8 mouse cellular contexts compared by ENCODE assay signal in genomic region chr9:106454071-106454761, GRCm38 (mm10). TPM values are rescaled to one million over a fixed set of nuclear protein-coding genes. Genes with fewer than 3 reads are reported as not detected.
DNase-seq lines count a peak whose midpoint lies in the region; ATAC-seq and TF ChIP-seq lines count a peak whose summit lies in the region.
"Had no signal": no experiment of that assay in that cellular context is flagged by ENCODE, and none has a peak within 500 bp of the region (broad histone marks: within the 10 kb centered on the region; RNA-seq: fewer than 3 reads in every experiment).

No protein-coding gene starts in this region.

- H3K9me3 ChIP-seq in embryonic facial prominence, embryonic 12.5 days: no peaks in the 10 kb centered on the region
- H3K9me3 ChIP-seq in intestine, embryonic 16.5 days (ENCODE audit: control insufficient read depth, low read length): no peaks in the 10 kb centered on the region
- H3K9me3 ChIP-seq in neural tube, embryonic 11.5 days (ENCODE audit: control insufficient read depth, low read length): no peaks in the 10 kb centered on the region

- peak; percentile 6; the same call in 1 of the 2 replicates for ATAC-seq in embryonic facial prominence, embryonic 12.5 days (ENCODE audit: insufficient number of reproducible peaks, insufficient read depth, low FRiP score, low TSS enrichment)
- peak; percentile 23 for ATAC-seq in intestine, embryonic 16.5 days
- 0 out of 2 replicates have a peak, but pooled peaks have one; percentile 3 for ATAC-seq in neural tube, embryonic 11.5 days (ENCODE audit: insufficient read depth, low FRiP score, low TSS enrichment)

- H3K4me3 ChIP-seq in testis, adult 2 months (ENCODE audit: control insufficient read depth, low read depth, low read length): peak overlapping the region; percentile 66
- H3K4me3 ChIP-seq in embryonic facial prominence, embryonic 12.5 days: peak overlapping the region; percentile 80
- peak overlapping the region; percentile 71 for H3K4me3 ChIP-seq in intestine, embryonic 16.5 days (ENCODE audit: low read length)
- H3K4me3 ChIP-seq in neural tube, embryonic 11.5 days (ENCODE audit: low read depth, low read length): peak overlapping the region; percentile 90

- no peaks in the 10 kb centered on the region for H3K27me3 ChIP-seq in testis, adult 2 months (ENCODE audit: control insufficient read depth, insufficient read depth, low read length)
- no peaks in the 10 kb centered on the region for H3K27me3 ChIP-seq in embryonic facial prominence, embryonic 12.5 days
- no peaks in the 10 kb centered on the region for H3K27me3 ChIP-seq in intestine, embryonic 16.5 days (replicated peaks; ENCODE audit: control insufficient read depth, insufficient read depth, low read length)
- H3K27me3 ChIP-seq in neural tube, embryonic 11.5 days (ENCODE audit: control insufficient read depth, insufficient read depth, low read length): no peaks in the 10 kb centered on the region

- no peak overlapping the region for H3K27ac ChIP-seq in testis, adult 2 months (ENCODE audit: control insufficient read depth, insufficient read depth, low read depth, low read length)
- peak overlapping the region; percentile 96 for H3K27ac ChIP-seq in embryonic facial prominence, embryonic 12.5 days
- H3K27ac ChIP-seq in intestine, embryonic 16.5 days (ENCODE audit: low read length): peak overlapping the region; percentile 63
- H3K27ac ChIP-seq in neural tube, embryonic 11.5 days (ENCODE audit: low read depth, low read length): peak overlapping the region; percentile 98

- no peak for DNase-seq in testis, postnatal 14 days (ENCODE audit: low spot score)
- DNase-seq in neural tube, embryonic 11.5 days (ENCODE audit: low spot score): peak; percentile 53
- DNase-seq in spleen, postnatal 36 days (ENCODE audit: low spot score in 2 of 2): no peak
- DNase-seq in gastrocnemius, postnatal 14 days: no peak

- 1% methylated on average over 20 of the region's 20 CpGs for WGBS in embryonic facial prominence, embryonic 12.5 days
- WGBS in intestine, embryonic 16.5 days: 4% methylated on average over 19 of the region's 20 CpGs
- under 1% methylated on average over 17 of the region's 20 CpGs for WGBS in neural tube, embryonic 11.5 days

- peaks cover 22% of the 10 kb centered on the region for H3K4me1 ChIP-seq in testis, adult 2 months (ENCODE audit: control insufficient read depth, insufficient read depth, low read length)
- peaks cover 82% of the 10 kb centered on the region for H3K4me1 ChIP-seq in embryonic facial prominence, embryonic 12.5 days
- H3K4me1 ChIP-seq in intestine, embryonic 16.5 days (ENCODE audit: control insufficient read depth, insufficient read depth, low read length): peaks cover 58% of the 10 kb centered on the region
- peaks cover 57% of the 10 kb centered on the region for H3K4me1 ChIP-seq in neural tube, embryonic 11.5 days (ENCODE audit: control insufficient read depth, insufficient read depth, low read length)

- TF ChIP-seq POLR2A in testis, adult 2 months (IDR thresholded peaks at IDR 0.05; ENCODE audit: control insufficient read depth, low read depth, low read length): no peak

- intact Hi-C loops in gastrocnemius, postnatal 14 days (cut with DNase I; ENCODE audit: low total_unique reads): no loop called here

- no peak for TF ChIP-seq CTCF in testis, adult 2 months (IDR thresholded peaks at IDR 0.05; ENCODE audit: control insufficient read depth, insufficient read depth, insufficient replicate concordance, low read depth, low read length)

- peak overlapping the region; percentile 98 for H3K4me2 ChIP-seq in embryonic facial prominence, embryonic 12.5 days (replicated peaks)
- peak overlapping the region; percentile 97 for H3K4me2 ChIP-seq in intestine, embryonic 16.5 days (ENCODE audit: low read depth, low read length)
- H3K4me2 ChIP-seq in neural tube, embryonic 11.5 days (ENCODE audit: low read depth): peak overlapping the region; percentile 99

- H3K9ac ChIP-seq in embryonic facial prominence, embryonic 12.5 days: peak overlapping the region; percentile 86
- H3K9ac ChIP-seq in intestine, embryonic 16.5 days (ENCODE audit: low read depth, low read length): peak overlapping the region; percentile 81
- peak overlapping the region; percentile 96 for H3K9ac ChIP-seq in neural tube, embryonic 11.5 days (ENCODE audit: low read length)

- H3K36me3 ChIP-seq in testis, adult 2 months (ENCODE audit: control insufficient read depth, insufficient read depth, low read length): no peaks in the 10 kb centered on the region
- 0 out of 2 replicates have a peak, but pooled peaks cover 3% of the 10 kb centered on the region for H3K36me3 ChIP-seq in embryonic facial prominence, embryonic 12.5 days
- H3K36me3 ChIP-seq in intestine, embryonic 16.5 days (ENCODE audit: control insufficient read depth, insufficient read depth, low read length): no peaks in the 10 kb centered on the region
- H3K36me3 ChIP-seq in neural tube, embryonic 11.5 days (ENCODE audit: control insufficient read depth, insufficient read depth, low read length): no peaks in the 10 kb centered on the region

RNA-seq across cellular contexts. Expression of gene Pcbp4, which starts 1.1 kb away (rescaled TPM):
- 65.7 and 78.3 TPM in 2 replicates for polyA plus RNA-seq in testis, adult 2 months (2012; rRNA removed)
- 213 and 222 TPM in 2 replicates for polyA plus RNA-seq in embryonic facial prominence, embryonic 12.5 days (2016; fragmentation: Nextera tagmentation; extraction: Ambion mirVana)
- 30.5 and 32.6 TPM in 2 replicates for polyA plus RNA-seq in intestine, embryonic 16.5 days (2015; fragmentation: Nextera tagmentation; extraction: Ambion mirVana)
- polyA plus RNA-seq in neural tube, embryonic 11.5 days (2014; fragmentation: Nextera tagmentation; extraction: Ambion mirVana): 267 and 278 TPM in 2 replicates
- 10 to 100 TPM; 47.6 to 48.7 TPM for total RNA-seq in gastrocnemius, postnatal 14 days (2021)

RNA-seq across cellular contexts. Expression of gene Abhd14a, which starts 6.7 kb away (rescaled TPM):
- polyA plus RNA-seq in testis, adult 2 months (2012; rRNA removed): 197 and 198 TPM in 2 replicates
- 58.5 and 61.3 TPM in 2 replicates for polyA plus RNA-seq in embryonic facial prominence, embryonic 12.5 days (2016; fragmentation: Nextera tagmentation; extraction: Ambion mirVana)
- polyA plus RNA-seq in intestine, embryonic 16.5 days (2015; fragmentation: Nextera tagmentation; extraction: Ambion mirVana): 50.2 and 52.0 TPM in 2 replicates
- polyA plus RNA-seq in neural tube, embryonic 11.5 days (2014; fragmentation: Nextera tagmentation; extraction: Ambion mirVana): 33.9 and 38.6 TPM in 2 replicates
- 10 to 100 TPM; 13.3 to 16.0 TPM for total RNA-seq in gastrocnemius, postnatal 14 days (2021)

RNA-seq across cellular contexts. Expression of gene Abhd14b, which starts 7.0 kb away (rescaled TPM):
- 12.9 and 14.0 TPM in 2 replicates for polyA plus RNA-seq in testis, adult 2 months (2012; rRNA removed)
- polyA plus RNA-seq in embryonic facial prominence, embryonic 12.5 days (2016; fragmentation: Nextera tagmentation; extraction: Ambion mirVana): 12.5 and 14.0 TPM in 2 replicates
- polyA plus RNA-seq in intestine, embryonic 16.5 days (2015; fragmentation: Nextera tagmentation; extraction: Ambion mirVana): 34.3 and 34.4 TPM in 2 replicates
- polyA plus RNA-seq in neural tube, embryonic 11.5 days (2014; fragmentation: Nextera tagmentation; extraction: Ambion mirVana): 7.3 and 7.5 TPM in 2 replicates
- total RNA-seq in gastrocnemius, postnatal 14 days (2021): 1 to 10 TPM; 4.6 to 6.5 TPM

RNA-seq across cellular contexts. Expression of gene Gpr62, which starts 11.5 kb away (rescaled TPM):
- polyA plus RNA-seq in testis, adult 2 months (2012; rRNA removed): 22.5 and 24.9 TPM in 2 replicates
- polyA plus RNA-seq in embryonic facial prominence, embryonic 12.5 days (2016; fragmentation: Nextera tagmentation; extraction: Ambion mirVana): 0.62 and 0.70 TPM in 2 replicates
- polyA plus RNA-seq in intestine, embryonic 16.5 days (2015; fragmentation: Nextera tagmentation; extraction: Ambion mirVana): 0.11 TPM in 2 replicates
- 0.20 and 0.23 TPM in 2 replicates for polyA plus RNA-seq in neural tube, embryonic 11.5 days (2014; fragmentation: Nextera tagmentation; extraction: Ambion mirVana)
- under 1 TPM; 0.16 to 0.33 TPM for total RNA-seq in gastrocnemius, postnatal 14 days (2021)
- total RNA-seq: heart, adult 18-20 months had no signal

RNA-seq across cellular contexts. Expression of gene Acy1, which starts 16.1 kb away (rescaled TPM):
- 1.9 and 2.0 TPM in 2 replicates for polyA plus RNA-seq in testis, adult 2 months (2012; rRNA removed)
- polyA plus RNA-seq in embryonic facial prominence, embryonic 12.5 days (2016; fragmentation: Nextera tagmentation; extraction: Ambion mirVana): 49.0 and 49.1 TPM in 2 replicates
- polyA plus RNA-seq in intestine, embryonic 16.5 days (2015; fragmentation: Nextera tagmentation; extraction: Ambion mirVana): 59.8 and 59.9 TPM in 2 replicates
- polyA plus RNA-seq in neural tube, embryonic 11.5 days (2014; fragmentation: Nextera tagmentation; extraction: Ambion mirVana): 32.1 and 33.4 TPM in 2 replicates
- 10 to 100 TPM in 1 of 2 experiments, 1 to 10 TPM in 1; 8.4 to 10.9 TPM for total RNA-seq in gastrocnemius, postnatal 14 days (2021)
